Comparison of ENCODE assay signal across 10 mouse cellular contexts in genomic region chr13:98391635-98391990, GRCm38 (mm10). TPM values are rescaled to one million over a fixed set of nuclear protein-coding genes. Genes with fewer than 3 reads are reported as not detected.
DNase-seq lines count a peak whose midpoint lies in the region; ATAC-seq lines count a peak whose summit lies in the region.
"Had no signal": no experiment of that assay in that cellular context is flagged by ENCODE, and none has a peak within 500 bp of the region (broad histone marks: within the 10 kb centered on the region; RNA-seq: fewer than 3 reads in every experiment).

No protein-coding gene starts in this region.

- ATAC-seq in embryonic facial prominence, embryonic 13.5 days (ENCODE audit: insufficient number of reproducible peaks, insufficient read depth, low FRiP score, low TSS enrichment, low read depth) = peak; percentile 50
- ATAC-seq in hindbrain, embryonic 16.5 days = 0 out of 2 replicates have a peak, but pooled peaks have one; percentile 37
- no peak for ATAC-seq in midbrain, embryonic 14.5 days (ENCODE audit: low FRiP score, low TSS enrichment)
- no peak for ATAC-seq in granulocyte monocyte progenitor cell, adult 5-6 weeks (replicated peaks; ENCODE audit: poor library complexity, severe bottlenecking)

- peak overlapping the region; percentile 88 for H3K4me2 ChIP-seq in embryonic facial prominence, embryonic 13.5 days
- peak overlapping the region; percentile 95 for H3K4me2 ChIP-seq in hindbrain, embryonic 16.5 days (ENCODE audit: low read length)
- peak overlapping the region; percentile 78 for H3K4me2 ChIP-seq in midbrain, embryonic 14.5 days (ENCODE audit: low read length)

- no peaks in the 10 kb centered on the region for H3K9me3 ChIP-seq in embryonic facial prominence, embryonic 13.5 days
- peaks cover under 1% of the 10 kb centered on the region for H3K9me3 ChIP-seq in hindbrain, embryonic 16.5 days (ENCODE audit: control insufficient read depth, low read length)
- no peaks in the 10 kb centered on the region for H3K9me3 ChIP-seq in midbrain, embryonic 14.5 days (ENCODE audit: control insufficient read depth, low read length)

- peak overlapping the region; percentile 78 for H3K27ac ChIP-seq in embryonic facial prominence, embryonic 13.5 days
- no peak overlapping the region for H3K27ac ChIP-seq in hindbrain, embryonic 16.5 days (ENCODE audit: low read depth, low read length)
- H3K27ac ChIP-seq in midbrain, embryonic 14.5 days (replicated peaks; ENCODE audit: low read depth, low read length) = no peak overlapping the region

- intact Hi-C loops in left cerebral cortex, postnatal 14 days (cut with DNase I) = no loop called here
- intact Hi-C loops in gastrocnemius, postnatal 14 days (cut with DNase I; ENCODE audit: low total_unique reads) = no loop called here

- peak overlapping the region; percentile 64 for H3K9ac ChIP-seq in embryonic facial prominence, embryonic 13.5 days
- no peak overlapping the region for H3K9ac ChIP-seq in hindbrain, embryonic 16.5 days (ENCODE audit: low read depth, low read length)
- no peak overlapping the region for H3K9ac ChIP-seq in midbrain, embryonic 14.5 days (replicated peaks; ENCODE audit: low read length)

- DNase-seq in kidney, adult 18-20 months = peak; percentile 10
- no peak for DNase-seq in kidney, postnatal 10 days
- DNase-seq in midbrain, embryonic 14.5 days = peak; percentile 35
- no peak for DNase-seq in left cerebral cortex, postnatal 14 days (ENCODE audit: low spot score in 2 of 2)
- no peak for DNase-seq in gastrocnemius, postnatal 14 days

- 1% methylated on average over 4 of the region's 4 CpGs for WGBS in embryonic facial prominence, embryonic 13.5 days
- 5% methylated on average over 4 of the region's 4 CpGs for WGBS in hindbrain, embryonic 16.5 days
- WGBS in midbrain, embryonic 14.5 days = 5% methylated on average over 4 of the region's 4 CpGs

- H3K27me3 ChIP-seq in embryonic facial prominence, embryonic 13.5 days = peaks cover 72% of the 10 kb centered on the region
- peaks cover 42% of the 10 kb centered on the region for H3K27me3 ChIP-seq in hindbrain, embryonic 16.5 days (replicated peaks; ENCODE audit: control insufficient read depth, insufficient read depth, low read length)
- H3K27me3 ChIP-seq in midbrain, embryonic 14.5 days (ENCODE audit: control insufficient read depth, insufficient read depth, low read length) = peaks cover 62% of the 10 kb centered on the region

- H3K36me3 ChIP-seq in embryonic facial prominence, embryonic 13.5 days = no peaks in the 10 kb centered on the region
- H3K36me3 ChIP-seq in hindbrain, embryonic 16.5 days (ENCODE audit: control insufficient read depth, insufficient read depth, low read length) = no peaks in the 10 kb centered on the region
- no peaks in the 10 kb centered on the region for H3K36me3 ChIP-seq in midbrain, embryonic 14.5 days (ENCODE audit: control insufficient read depth, insufficient read depth, low read length)

- H3K4me3 ChIP-seq in embryonic facial prominence, embryonic 13.5 days = peak overlapping the region; percentile 48
- H3K4me3 ChIP-seq in hindbrain, embryonic 16.5 days (ENCODE audit: low read length) = peak overlapping the region; percentile 50; the same call in 1 of the 2 replicates
- peak overlapping the region; percentile 40 for H3K4me3 ChIP-seq in midbrain, embryonic 14.5 days (replicated peaks; ENCODE audit: low read depth, low read length)
- H3K4me3 ChIP-seq: megakaryocyte, embryonic 14.5 days had no signal

- peaks cover 41% of the 10 kb centered on the region for H3K4me1 ChIP-seq in embryonic facial prominence, embryonic 13.5 days
- peaks cover 9% of the 10 kb centered on the region for H3K4me1 ChIP-seq in hindbrain, embryonic 16.5 days (ENCODE audit: control insufficient read depth, insufficient read depth, low read depth, low read length)
- H3K4me1 ChIP-seq in midbrain, embryonic 14.5 days (ENCODE audit: control insufficient read depth, insufficient read depth, low read length) = peaks cover 7% of the 10 kb centered on the region; the same call in 1 of the 2 replicates

RNA-seq across cellular contexts. Expression of gene Foxd1, which starts 37.6 kb away (rescaled TPM):
- polyA plus RNA-seq in embryonic facial prominence, embryonic 13.5 days (2015; fragmentation: Nextera tagmentation; extraction: Ambion mirVana) = 3.5 and 3.9 TPM in 2 replicates
- polyA plus RNA-seq in hindbrain, embryonic 16.5 days (2015; fragmentation: Nextera tagmentation; extraction: Ambion mirVana) = 0.43 and 0.75 TPM in 2 replicates
- 0.12 and 0.54 TPM in 2 replicates for polyA plus RNA-seq in midbrain, embryonic 14.5 days (2014; fragmentation: Nextera tagmentation; extraction: Ambion mirVana)
- 1 to 10 TPM; 1.7 to 2.0 TPM for total RNA-seq in left cerebral cortex, postnatal 14 days (2021)
- total RNA-seq in gastrocnemius, postnatal 14 days (2021) = under 1 TPM; 0.09 to 0.18 TPM
- total RNA-seq in granulocyte monocyte progenitor cell, adult 5-6 weeks (2014; fragmentation: Nextera tagmentation) = not detected in 2 replicates
- not detected in 2 replicates for total RNA-seq in granulocyte monocyte progenitor cell, adult 5-6 weeks (2017)
- total RNA-seq: MEL had no signal

Comparison
In these comparisons a context has a peak if more than half of its experiments do, and no peak if none do; other contexts are left out.
1. DNase-seq: peak in kidney, adult 18-20 months (single experiment) and midbrain, embryonic 14.5 days (single experiment); none in kidney, postnatal 10 days (single experiment), left cerebral cortex, postnatal 14 days (0 of 2) and gastrocnemius, postnatal 14 days (single experiment).
2. ATAC-seq: peak in embryonic facial prominence, embryonic 13.5 days (single experiment) and hindbrain, embryonic 16.5 days (single experiment); none in midbrain, embryonic 14.5 days (single experiment) and granulocyte monocyte progenitor cell, adult 5-6 weeks (single experiment).
3. Peak in every context shown above with its lines, with median percentiles within 50 percentile points of each other: H3K4me2 ChIP-seq and H3K4me3 ChIP-seq.